Mouse (Mus musculus): ENCODE measurements around the gene Enox1.

- TF ChIP-seq POLR2A (IDR thresholded peaks at IDR 0.05; ENCODE audit: low read depth, low read length) (no peak), CTCF (conservative IDR thresholded peaks at IDR 0.05; ENCODE audit: insufficient read depth, insufficient read length, low read depth, low read length) (no peak)
These were observed 221.3 kb downstream of the Enox1 start for GRCm38 (mm10) chr14:77377873-77378272.

Data from kidney, adult 2 months (tissue).